Mouse (Mus musculus) liver, adult 2 months (tissue): ENCODE measurements around the gene Tcp10c.
"Not testable (repeated sequence)": the region's sequence is repeated elsewhere in the genome, so short reads cannot be mapped to it uniquely, and the experiment has no call there.

Source experiments
- CTCF ChIP-seq: fragments of 200-500 bp; IDR thresholded peaks from 2 replicates; pipeline ENCODE4 v1.5.1; 2011; ENCODE audit warnings: low read depth, low read length, control low read depth
- POLR2A ChIP-seq: fragments of 200-500 bp; IDR thresholded peaks from 2 replicates; pipeline ENCODE4 v1.6.1; 2011; ENCODE audit warnings: low read length, control low read depth; ENCODE audit not compliant: insufficient read depth; ENCODE audit errors: extremely low read depth

GRCm38 (mm10) chr17:13307852-13308251 lies 46.5 kb upstream of the Tcp10c start:
- not testable (repeated sequence) for TF ChIP-seq POLR2A, CTCF
